Mouse (Mus musculus) midbrain, embryonic 15.5 days (tissue): ENCODE results near the gene Prpf18. TPM values are rescaled to one million over a fixed set of nuclear protein-coding genes. Genes with fewer than 3 reads are reported as not detected.
A peak's percentile ranks its signal among the peaks of the same experiment; 100 is the strongest.

Experiments
- ATAC-seq: fragments of 200-750 bp; cut with Nextera tagmentation; replicated peaks from 2 replicates; pipeline ENCODE4 v1.8.0; 2017; ENCODE audit warnings: moderate TSS enrichment
- H3K27ac ChIP-seq: fragments of 300-500 bp; sonication (generic); 2 replicates; pipeline ENCODE4 v1.5.1; 2015; ENCODE audit warnings: mild to moderate bottlenecking, inconsistent platforms
- H3K27me3 ChIP-seq: fragments of 300-500 bp; sonication (generic); replicated peaks from 2 replicates; pipeline ENCODE4 v1.6.1; 2015; ENCODE audit warnings: inconsistent platforms
- H3K36me3 ChIP-seq: fragments of 300-500 bp; sonication (generic); replicated peaks from 2 replicates; pipeline ENCODE4 v1.6.1; 2015; ENCODE audit warnings: inconsistent platforms
- H3K4me1 ChIP-seq: fragments of 300-500 bp; sonication (generic); 2 replicates; pipeline ENCODE4 v1.6.1; 2015; ENCODE audit warnings: inconsistent platforms
- H3K4me2 ChIP-seq: fragments of 300-500 bp; sonication (generic); 2 replicates; pipeline ENCODE4 v1.6.1; 2015; ENCODE audit warnings: inconsistent platforms, mild to moderate bottlenecking, moderate library complexity
- H3K4me3 ChIP-seq: fragments of 300-500 bp; sonication (generic); 2 replicates; pipeline ENCODE4 v1.5.1; 2015; ENCODE audit warnings: mild to moderate bottlenecking, inconsistent platforms
- H3K9ac ChIP-seq: fragments of 300-500 bp; sonication (generic); 2 replicates; pipeline ENCODE4 v1.6.1; 2015; ENCODE audit warnings: mild to moderate bottlenecking, inconsistent platforms
- H3K9me3 ChIP-seq: fragments of 300-500 bp; sonication (generic); 2 replicates; pipeline ENCODE4 v1.6.1; 2016; ENCODE audit warnings: inconsistent platforms
- WGBS: fragments of 180-500 bp; shearing (Covaris S2); methylation state at CpG from one replicate; pipeline ENCODE4 v1.1.7; 2015; ENCODE audit warnings: mixed read lengths; 5-methylcytosine and 5-hydroxymethylcytosine counted together
- polyA plus RNA-seq: library from polyadenylated mRNA; unstranded; fragments of >200 nt; fragmentation: Nextera tagmentation; extraction: Ambion mirVana; gene quantifications from 2 replicates; pipeline ENCODE4 v1.2.1, GENCODE M21; 2015

Gene Prpf18
- polyA plus RNA-seq, 1 experiment from 2014 or later, result 49.3 TPM

DNA sequence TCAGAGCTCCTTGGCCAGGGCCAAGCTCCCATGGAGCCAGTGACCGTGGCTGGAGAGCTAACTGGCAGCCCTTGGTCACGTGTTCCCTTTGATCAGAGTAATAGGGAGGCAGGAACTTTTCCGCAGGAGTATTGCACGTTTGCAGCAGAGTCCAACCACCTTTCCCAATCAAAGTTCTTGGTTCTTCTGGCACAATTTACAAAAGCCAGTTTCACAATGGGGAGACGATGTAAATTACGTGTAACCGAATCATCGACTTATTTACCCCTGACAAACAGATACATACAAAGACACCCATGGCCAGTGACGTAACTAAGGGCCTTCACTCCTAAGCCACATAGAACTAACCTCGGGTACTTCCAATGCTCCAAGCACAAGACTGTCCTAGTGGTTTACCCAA is 42.5 kb downstream of the Prpf18 start:
- H3K27ac ChIP-seq, result no peak overlapping the region
- H3K4me3 ChIP-seq, result no peak overlapping the region
- H3K36me3 ChIP-seq, result peaks cover 68% of the 10 kb centered on the region
- H3K4me1 ChIP-seq, result no peaks in the 10 kb centered on the region
- WGBS, result 87% methylated on average over 10 of the region's 10 CpGs
- H3K4me2 ChIP-seq, result no peak overlapping the region
- H3K9me3 ChIP-seq, result no peaks in the 10 kb centered on the region
- H3K27me3 ChIP-seq, result no peaks in the 10 kb centered on the region
- no peak overlapping the region for H3K9ac ChIP-seq
- no peak for ATAC-seq

GRCm38 (mm10) chr2:4608253-4608652 is 43.7 kb downstream of the Prpf18 start:
- peaks cover 73% of the 10 kb centered on the region for H3K36me3 ChIP-seq
- no peak overlapping the region for H3K27ac ChIP-seq
- no peaks in the 10 kb centered on the region for H3K4me1 ChIP-seq
- 71% methylated on average over 3 of the region's 3 CpGs for WGBS
- ATAC-seq, result no peak
- H3K9me3 ChIP-seq, result no peaks in the 10 kb centered on the region
- no peak overlapping the region for H3K9ac ChIP-seq
- H3K27me3 ChIP-seq, result no peaks in the 10 kb centered on the region
- no peak overlapping the region for H3K4me2 ChIP-seq
- no peak overlapping the region for H3K4me3 ChIP-seq

DNA sequence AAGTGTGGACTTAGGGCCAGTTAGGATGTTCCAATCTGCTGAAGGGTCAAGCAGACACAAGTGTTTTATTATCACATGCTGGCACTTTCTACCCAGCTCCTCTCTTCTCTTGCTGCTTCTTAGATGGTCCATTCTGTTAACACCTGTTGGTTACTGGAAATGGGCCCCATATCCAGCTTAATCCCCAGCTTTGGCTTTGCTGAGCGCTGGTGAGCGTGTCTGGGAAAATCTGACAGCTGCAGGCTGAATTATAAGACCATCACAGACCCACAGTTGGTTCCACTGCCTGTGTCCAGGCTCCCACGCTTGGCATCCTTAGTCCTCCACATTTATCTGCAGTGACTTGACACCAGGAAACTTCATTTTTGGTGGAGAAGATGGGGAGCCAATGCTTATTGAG is 45.4 kb downstream of the Prpf18 start:
- H3K9me3 ChIP-seq, result no peaks in the 10 kb centered on the region
- peaks cover 65% of the 10 kb centered on the region for H3K36me3 ChIP-seq
- H3K4me3 ChIP-seq, result no peak overlapping the region
- H3K4me2 ChIP-seq, result no peak overlapping the region
- H3K27me3 ChIP-seq, result no peaks in the 10 kb centered on the region
- no peak overlapping the region for H3K27ac ChIP-seq
- H3K4me1 ChIP-seq, result no peaks in the 10 kb centered on the region
- ATAC-seq, result no peak
- H3K9ac ChIP-seq, result no peak overlapping the region
- WGBS, result 83% methylated on average over 3 of the region's 3 CpGs

GRCm38 (mm10) chr2:4603361-4603945 is 48.5 kb downstream of the Prpf18 start:
- 91% methylated on average over 33 of the region's 33 CpGs for WGBS
- no peak overlapping the region for H3K4me3 ChIP-seq
- no peak overlapping the region for H3K4me2 ChIP-seq
- peaks cover 47% of the 10 kb centered on the region for H3K36me3 ChIP-seq
- no peak overlapping the region for H3K27ac ChIP-seq
- H3K4me1 ChIP-seq, result peaks cover 5% of the 10 kb centered on the region
- no peak; the same call in 1 of the 2 replicates for ATAC-seq
- H3K9ac ChIP-seq, result no peak overlapping the region
- no peaks in the 10 kb centered on the region for H3K9me3 ChIP-seq
- H3K27me3 ChIP-seq, result no peaks in the 10 kb centered on the region

DNA sequence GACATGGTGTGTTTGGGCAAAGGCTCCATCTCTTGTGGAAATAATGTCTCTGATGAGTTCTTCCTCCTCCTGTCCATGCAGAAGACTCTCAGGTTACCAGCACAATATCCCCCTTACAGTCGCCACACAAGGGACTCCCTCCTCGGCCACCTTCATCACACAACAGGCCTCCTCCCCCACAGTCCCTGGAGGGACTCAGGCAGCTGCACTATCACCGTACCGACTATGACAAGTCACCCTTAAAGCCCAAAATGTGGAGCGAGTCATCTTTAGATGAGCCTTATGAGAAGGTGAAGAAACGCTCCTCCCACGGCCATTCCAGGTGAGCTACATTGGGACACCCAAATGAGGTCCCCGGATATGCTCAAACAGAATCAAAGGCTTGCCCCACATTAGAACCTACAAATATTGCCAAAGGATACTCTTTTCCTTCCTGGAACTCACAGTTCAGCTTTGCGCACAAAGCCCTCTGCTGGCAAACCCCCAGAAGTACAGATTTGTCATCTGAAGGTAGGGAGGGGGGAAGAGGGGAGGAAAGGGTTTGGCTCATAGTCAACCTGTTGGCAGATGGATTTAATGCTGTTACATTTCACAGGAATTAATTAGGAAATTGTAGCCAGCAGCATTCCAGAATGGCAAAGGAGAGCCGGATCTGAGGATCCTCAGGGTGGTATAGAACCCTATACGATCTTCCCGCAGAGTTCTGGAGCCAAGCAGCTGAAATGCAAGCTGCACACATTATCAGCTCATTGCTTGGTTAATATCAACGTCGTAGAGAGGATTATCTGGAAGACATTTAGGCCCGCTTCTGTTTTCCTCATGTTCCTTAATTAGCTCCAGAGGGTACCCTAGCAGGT is 50.7 kb downstream of the Prpf18 start:
- no peaks in the 10 kb centered on the region for H3K27me3 ChIP-seq
- no peak overlapping the region for H3K4me2 ChIP-seq
- peaks cover 29% of the 10 kb centered on the region for H3K36me3 ChIP-seq
- WGBS, result 61% methylated on average over 15 of the region's 15 CpGs
- peaks cover 5% of the 10 kb centered on the region for H3K4me1 ChIP-seq
- H3K9me3 ChIP-seq, result no peaks in the 10 kb centered on the region
- peak; percentile 51 for ATAC-seq
- H3K4me3 ChIP-seq, result no peak overlapping the region
- no peak overlapping the region for H3K9ac ChIP-seq
- no peak overlapping the region for H3K27ac ChIP-seq

- no peak for ATAC-seq
- no peaks in the 10 kb centered on the region for H3K27me3 ChIP-seq
- peaks cover 15% of the 10 kb centered on the region for H3K36me3 ChIP-seq
- H3K4me1 ChIP-seq, result peaks cover 5% of the 10 kb centered on the region
- no peak overlapping the region for H3K9ac ChIP-seq
- WGBS, result 95% methylated on average over 7 of the region's 7 CpGs
- no peak overlapping the region for H3K4me2 ChIP-seq
- no peak overlapping the region for H3K27ac ChIP-seq
- H3K9me3 ChIP-seq, result no peaks in the 10 kb centered on the region
- no peak overlapping the region for H3K4me3 ChIP-seq
These were observed 54.9 kb downstream of the Prpf18 start for GRCm38 (mm10) chr2:4596992-4597391.

GRCm38 (mm10) chr2:4593878-4594387 is 58.0 kb downstream of the Prpf18 start:
- Histone ChIP-seq H3K36me3 (peaks cover 30% of the 10 kb centered on the region), H3K27me3 (no peaks in the 10 kb centered on the region)
- 90% methylated on average over 3 of the region's 3 CpGs for WGBS

GRCm38 (mm10) chr2:4593433-4593832 is 58.5 kb downstream of the Prpf18 start:
- WGBS, result 39% methylated on average over 9 of the region's 9 CpGs
- Histone ChIP-seq H3K4me2 (no peak overlapping the region), H3K27ac (no peak overlapping the region), H3K4me1 (no peaks in the 10 kb centered on the region), H3K27me3 (no peaks in the 10 kb centered on the region), H3K36me3 (peaks cover 30% of the 10 kb centered on the region), H3K9ac (no peak overlapping the region), H3K4me3 (no peak overlapping the region), H3K9me3 (no peaks in the 10 kb centered on the region)
- ATAC-seq, result no peak

More at GRCm38 (mm10) chr2:4593878-4594387, 58.0 kb downstream of the Prpf18 start:
- Histone ChIP-seq H3K4me3 (no peak overlapping the region), H3K27ac (no peak overlapping the region), H3K9me3 (no peaks in the 10 kb centered on the region), H3K4me1 (no peaks in the 10 kb centered on the region), H3K9ac (no peak overlapping the region), H3K4me2 (no peak overlapping the region)
- ATAC-seq, result no peak

DNA sequence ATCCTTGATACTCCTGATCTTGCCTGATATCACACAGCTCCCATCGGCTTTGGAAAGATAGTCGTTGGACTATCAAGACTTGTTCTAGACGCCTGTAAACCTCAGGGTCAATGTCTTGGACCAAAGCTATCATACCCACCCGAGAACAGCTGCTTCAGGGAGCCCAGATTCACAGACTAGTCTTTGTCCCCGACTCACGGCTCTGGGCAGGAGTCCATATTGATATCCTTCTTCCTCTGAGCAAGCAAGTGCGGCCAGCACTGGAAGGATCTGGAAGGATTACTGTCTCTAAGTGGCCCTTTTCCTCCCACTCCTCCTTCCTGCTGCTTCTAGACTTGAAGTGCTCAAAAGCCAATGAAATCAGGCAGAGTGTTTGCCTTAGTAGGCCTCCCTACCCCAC is 59.2 kb downstream of the Prpf18 start:
- Histone ChIP-seq H3K27me3 (no peaks in the 10 kb centered on the region), H3K9me3 (no peaks in the 10 kb centered on the region), H3K4me1 (no peaks in the 10 kb centered on the region), H3K4me3 (no peak overlapping the region), H3K36me3 (peaks cover 30% of the 10 kb centered on the region), H3K9ac (no peak overlapping the region), H3K27ac (no peak overlapping the region), H3K4me2 (no peak overlapping the region)
- WGBS, result 94% methylated on average over 7 of the region's 7 CpGs
- ATAC-seq, result no peak

DNA sequence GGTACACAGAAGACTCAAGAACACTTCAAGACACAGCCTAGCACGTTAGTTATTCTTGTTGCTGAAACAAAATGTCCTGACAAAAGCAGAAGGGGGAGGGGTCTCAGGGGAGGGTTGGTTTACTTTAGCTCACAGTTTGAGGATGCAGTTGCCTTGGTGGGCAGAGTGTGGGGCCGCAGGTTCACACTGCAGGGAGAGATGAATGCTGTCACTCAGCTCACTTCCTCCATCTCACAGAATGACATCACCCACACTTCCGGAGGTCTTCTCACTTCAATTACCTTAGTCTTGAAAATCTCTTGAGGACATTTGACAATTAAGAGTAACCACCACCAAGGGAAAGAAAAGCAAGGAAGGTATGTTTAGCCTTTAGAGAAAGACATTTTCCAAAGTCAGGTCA is 60.3 kb downstream of the Prpf18 start:
- Histone ChIP-seq H3K27me3 (no peaks in the 10 kb centered on the region), H3K9ac (no peak overlapping the region), H3K36me3 (peaks cover 32% of the 10 kb centered on the region), H3K27ac (no peak overlapping the region), H3K4me2 (no peak overlapping the region), H3K4me1 (no peaks in the 10 kb centered on the region), H3K9me3 (no peaks in the 10 kb centered on the region), H3K4me3 (no peak overlapping the region)
- ATAC-seq, result no peak
- WGBS, result 92% methylated on average over 3 of the region's 3 CpGs

DNA sequence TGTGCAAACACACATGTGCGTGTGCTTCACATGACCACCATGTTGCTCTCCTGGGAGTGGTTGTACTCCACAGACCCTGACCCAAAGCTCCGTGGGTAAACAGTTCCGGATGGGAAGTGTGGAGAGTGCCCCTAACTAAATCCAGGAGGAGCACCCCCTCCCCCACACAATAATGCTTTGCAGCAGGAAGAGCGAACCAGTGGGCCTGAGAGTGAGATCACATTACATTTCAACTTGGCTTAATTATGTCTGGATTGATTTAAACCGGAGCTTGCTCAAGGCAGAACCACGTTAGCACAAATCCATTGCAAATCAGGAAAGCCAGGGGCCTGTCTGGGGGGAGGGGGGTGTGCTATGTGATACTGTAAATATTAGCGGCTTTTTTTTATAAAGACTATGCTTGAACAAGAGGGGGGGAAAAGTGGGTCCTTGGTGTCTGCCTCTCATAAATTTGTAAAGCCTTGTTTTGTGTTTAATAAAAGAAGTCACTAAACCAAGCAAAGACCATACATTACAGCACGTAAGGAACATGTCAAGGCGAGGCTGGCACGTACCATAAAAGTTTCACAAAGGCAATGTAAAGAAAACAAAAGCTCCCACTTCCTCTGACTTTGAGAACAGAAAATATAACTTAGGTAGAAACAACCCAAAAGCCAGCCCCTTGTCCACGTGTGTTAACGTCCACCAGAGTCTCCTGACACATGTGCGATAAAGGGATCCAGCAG is 64.1 kb downstream of the Prpf18 start:
- 72% methylated on average over 13 of the region's 13 CpGs for WGBS
- H3K36me3 ChIP-seq, result peaks cover 25% of the 10 kb centered on the region
- peak overlapping the region; percentile 17; the same call in 1 of the 2 replicates for H3K27ac ChIP-seq

DNA sequence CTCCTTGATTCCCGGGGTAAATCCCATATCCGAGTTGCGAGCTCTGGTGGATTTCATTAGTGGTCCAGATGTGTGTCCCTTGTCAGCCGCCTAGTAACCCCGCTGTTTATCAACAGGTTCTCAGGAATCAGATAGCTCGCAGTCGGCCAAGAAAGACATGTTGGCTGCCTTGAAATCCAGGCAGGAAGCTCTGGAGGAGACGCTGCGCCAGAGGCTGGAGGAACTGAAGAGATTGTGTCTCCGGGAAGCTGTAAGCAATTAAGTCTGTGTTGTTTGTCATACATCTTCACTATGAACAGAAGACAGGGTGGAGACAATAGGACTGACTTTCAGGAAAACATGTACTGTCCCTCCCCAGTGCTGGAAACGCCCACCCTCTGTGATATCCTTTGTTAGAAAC is 65.7 kb downstream of the Prpf18 start:
- 75% methylated on average over 11 of the region's 11 CpGs for WGBS
- no peaks in the 10 kb centered on the region for H3K27me3 ChIP-seq
- H3K4me3 ChIP-seq, result no peak overlapping the region
- H3K9ac ChIP-seq, result no peak overlapping the region
- H3K4me2 ChIP-seq, result no peak overlapping the region
- no peak overlapping the region for H3K27ac ChIP-seq
- no peak for ATAC-seq
- no peaks in the 10 kb centered on the region for H3K9me3 ChIP-seq
- no peaks in the 10 kb centered on the region for H3K4me1 ChIP-seq
- H3K36me3 ChIP-seq, result peaks cover 14% of the 10 kb centered on the region

More for the DNA sequence above, 64.1 kb downstream of the Prpf18 start:
- ATAC-seq, result peak; percentile 60; the same call in 1 of the 2 replicates
- Histone ChIP-seq H3K4me1 (no peaks in the 10 kb centered on the region), H3K9me3 (no peaks in the 10 kb centered on the region), H3K9ac (no peak overlapping the region), H3K4me3 (no peak overlapping the region), H3K4me2 (no peak overlapping the region), H3K27me3 (no peaks in the 10 kb centered on the region)
